Mouse (Mus musculus) megakaryocyte progenitor cell, adult 5-6 weeks (primary cell): ENCODE results near the gene Itpkb. TPM values are rescaled to one million over a fixed set of nuclear protein-coding genes. Genes with fewer than 3 reads are reported as not detected.

ENCODE experiments used
- ATAC-seq: replicated peaks from 2 replicates; pipeline ENCODE4 v1.8.0; 2016; ENCODE audit warnings: mild to moderate bottlenecking, moderate TSS enrichment, inconsistent platforms; ENCODE audit not compliant: poor library complexity
- total RNA-seq, 2 experiments: library from RNA; stranded (forward) in 1 of 2; stranded (reverse) in 1 of 2; fragments of 157-497, 149-512 nt in 1 of 2; fragments of 200-1000 nt in 1 of 2; gene quantifications; 2 replicates each; pipeline versions ENCODE4 v1.2.3 to v1.2.4; 2015 to 2017

Gene Itpkb
- total RNA-seq, 2 experiments from 2014 or later = 9.6 to 12.3 TPM

DNA sequence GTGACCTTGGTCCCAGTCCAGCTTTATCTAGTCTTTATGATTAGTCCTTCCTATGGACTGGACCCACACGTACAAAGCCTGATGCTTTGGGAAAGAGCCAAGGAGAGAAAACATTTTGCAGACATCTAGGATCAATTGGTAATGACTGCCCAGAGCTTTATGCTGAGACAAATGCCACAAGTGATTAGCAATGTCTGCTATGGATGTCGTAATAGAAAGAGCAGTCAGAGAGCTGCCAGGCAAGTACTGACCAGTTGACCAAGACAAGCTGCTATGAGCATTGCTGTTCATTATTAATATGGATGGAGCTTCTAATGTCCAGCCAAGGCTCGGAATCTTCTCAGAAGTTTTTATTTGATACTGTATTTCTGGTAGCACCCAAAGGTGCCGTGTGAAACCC, 109.2 kb downstream of the Itpkb start:
- ATAC-seq = no peak

GRCm38 (mm10) chr1:180444411-180444810, 114.1 kb downstream of the Itpkb start:
- ATAC-seq = no peak

- ATAC-seq = no peak
Observed at GRCm38 (mm10) chr1:180449641-180450040, 119.4 kb downstream of the Itpkb start.

DNA sequence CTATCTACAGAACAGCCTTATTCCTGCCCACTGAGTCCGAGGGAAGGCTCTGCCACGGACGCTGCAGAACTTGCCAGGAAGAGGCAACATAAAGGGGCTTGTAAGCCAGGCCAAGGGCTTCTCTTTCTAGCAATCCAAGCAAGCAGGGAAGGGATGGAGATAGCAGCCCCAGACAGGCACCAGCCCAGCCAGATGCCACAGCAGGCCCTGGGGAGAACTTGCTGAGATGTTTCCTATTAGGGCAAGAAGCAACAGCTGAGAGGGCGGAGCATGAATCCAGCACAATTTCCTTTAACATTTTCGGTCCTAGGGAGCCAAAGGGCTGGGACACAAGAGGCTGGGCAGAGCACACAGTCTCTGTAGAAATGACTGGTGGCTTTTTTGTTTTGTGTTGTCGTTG, 128.0 kb downstream of the Itpkb start:
- ATAC-seq = no peak

- ATAC-seq = no peak
Observed at GRCm38 (mm10) chr1:180458680-180459079, 128.4 kb downstream of the Itpkb start.

DNA sequence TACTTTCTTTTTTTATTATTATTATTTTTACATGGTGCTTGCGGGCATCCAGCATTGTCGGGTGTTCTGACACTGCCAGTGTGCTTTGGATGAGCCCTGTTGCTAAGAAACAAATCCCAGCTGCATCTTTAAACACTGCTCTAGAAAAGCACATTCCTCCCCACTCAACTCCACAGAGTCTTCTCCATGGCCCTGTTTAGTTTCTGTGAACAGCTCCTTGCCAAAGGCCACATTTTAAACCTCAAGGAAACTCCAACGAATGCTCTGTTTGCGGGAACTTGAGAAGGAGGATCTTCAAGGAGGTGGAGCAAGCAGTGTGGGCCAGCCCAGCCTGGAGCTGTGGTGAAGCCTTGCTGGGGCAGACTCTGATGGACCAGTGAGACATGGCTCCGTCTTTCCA, 130.4 kb downstream of the Itpkb start:
- no peak for ATAC-seq

DNA sequence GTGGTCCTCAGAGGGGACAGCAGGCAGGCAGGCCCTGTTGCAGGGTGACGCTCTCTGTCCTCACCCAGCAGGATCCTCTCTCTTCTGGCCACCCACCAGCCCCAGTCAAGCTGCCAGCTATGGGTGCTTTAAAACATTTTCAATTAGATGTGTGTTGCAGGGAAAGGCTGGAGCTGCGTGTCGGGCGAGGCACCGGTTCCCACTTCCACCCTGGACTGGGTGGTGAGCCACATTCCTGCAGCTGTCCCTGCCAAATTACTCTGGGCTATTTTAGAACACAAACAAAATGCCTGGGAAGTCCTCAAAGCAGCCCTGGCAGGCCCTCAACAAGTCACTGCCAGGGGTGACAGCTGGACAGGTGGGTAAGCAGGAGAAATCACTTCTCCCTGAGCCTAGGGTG, 132.1 kb downstream of the Itpkb start:
- no peak for ATAC-seq

GRCm38 (mm10) chr1:180462983-180463475, 132.7 kb downstream of the Itpkb start:
- ATAC-seq = no peak

- ATAC-seq = no peak
Observed at GRCm38 (mm10) chr1:180464357-180464756, 134.1 kb downstream of the Itpkb start.

DNA sequence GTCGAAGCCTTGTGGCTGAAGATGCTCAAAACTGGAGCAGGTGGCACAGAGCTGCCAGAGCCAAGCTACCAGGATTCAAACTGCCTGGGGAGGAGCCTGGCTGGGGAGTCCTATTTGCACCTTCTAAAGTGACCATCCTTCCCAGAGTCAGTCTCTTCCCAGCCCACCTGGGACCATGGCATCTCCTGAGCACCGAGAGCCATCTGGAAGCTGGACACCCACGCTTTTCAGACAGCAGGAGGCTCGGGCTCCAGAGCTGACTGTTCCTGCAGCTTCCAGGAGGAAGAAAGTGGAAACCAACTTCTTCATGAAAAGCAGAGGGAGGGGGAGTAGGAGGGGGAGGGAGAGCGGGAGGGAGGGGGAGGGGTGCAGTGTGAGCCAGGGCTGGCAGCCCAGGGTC, 135.3 kb downstream of the Itpkb start:
- ATAC-seq = no peak

DNA sequence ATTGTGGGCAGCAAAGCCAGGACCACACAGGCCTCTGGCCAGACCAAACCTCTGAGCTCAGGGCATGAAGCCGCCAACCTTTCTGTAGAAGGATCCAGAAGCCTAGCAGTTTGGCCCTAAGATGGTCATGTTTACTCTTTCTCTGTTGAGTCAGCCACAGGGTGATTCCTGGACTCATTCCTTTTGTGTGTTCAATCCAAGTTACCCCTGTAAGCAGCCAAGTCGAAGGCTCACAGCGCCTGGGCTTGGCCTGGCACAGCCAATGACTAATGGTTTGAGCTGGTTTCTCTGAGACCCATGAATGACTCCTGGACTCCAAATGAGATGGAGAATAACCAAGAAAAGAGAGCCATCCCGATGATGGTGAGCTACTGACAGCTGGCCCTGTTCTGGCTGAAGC, 137.7 kb downstream of the Itpkb start:
- ATAC-seq = no peak

DNA sequence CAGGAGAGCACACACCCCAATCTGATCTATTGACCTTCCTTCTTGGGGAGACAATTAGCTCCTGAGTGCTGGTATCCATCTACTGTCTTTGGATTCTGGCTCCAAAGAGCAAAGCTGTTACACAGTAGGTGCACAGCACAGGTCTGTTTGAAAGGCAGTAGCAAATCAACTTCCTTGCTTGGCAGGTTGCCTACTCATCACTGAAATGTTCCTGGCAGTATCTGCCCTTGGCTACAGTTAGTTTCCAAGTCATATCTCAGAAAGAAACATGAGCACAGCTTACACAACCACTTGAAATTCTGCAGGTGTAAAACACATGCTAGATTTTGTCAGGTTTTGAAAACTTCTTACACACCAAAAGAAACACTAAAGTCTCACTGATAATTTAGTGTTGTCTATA, 143.3 kb downstream of the Itpkb start:
- ATAC-seq = no peak

Other genes with a start within 250 kb of the Itpkb start
- 1.3 and 2.6 TPM in 2 replicates for gene Coq8a, start 130.9 kb upstream of the Itpkb start, total RNA-seq (2015)
- gene Coq8a, start 130.9 kb upstream of the Itpkb start, total RNA-seq (2017) = 7.2 and 8.9 TPM in 2 replicates
- gene Psen2, start 67.0 kb upstream of the Itpkb start, total RNA-seq (2015) = 18.9 and 19.5 TPM in 2 replicates
- gene Psen2, start 67.0 kb upstream of the Itpkb start, total RNA-seq (2017) = 24.9 and 27.2 TPM in 2 replicates
- gene Stum, start 153.0 kb downstream of the Itpkb start, total RNA-seq (2015) = not detected in 2 replicates
- gene Stum, start 153.0 kb downstream of the Itpkb start, total RNA-seq (2017) = not detected in 2 replicates
- gene Parp1, start 238.4 kb downstream of the Itpkb start, total RNA-seq (2015) = 70.0 and 71.1 TPM in 2 replicates
- gene Parp1, start 238.4 kb downstream of the Itpkb start, total RNA-seq (2017) = 194 and 197 TPM in 2 replicates